Mouse (Mus musculus): ENCODE data around the gene Slc23a4. TPM values are rescaled to one million over a fixed set of nuclear protein-coding genes. Genes with fewer than 3 reads are reported as not detected.

Slc23a4 gene
- polyA plus RNA-seq, 1 experiment: not detected

- no peaks in the 10 kb centered on the region for H3K9me3 ChIP-seq (ENCODE audit: control insufficient read depth, low read length)
- no peaks in the 10 kb centered on the region for H3K27me3 ChIP-seq (ENCODE audit: control insufficient read depth)
- no peaks in the 10 kb centered on the region for H3K36me3 ChIP-seq (ENCODE audit: control insufficient read depth)
- H3K4me1 ChIP-seq (ENCODE audit: control insufficient read depth): no peaks in the 10 kb centered on the region
- no peak overlapping the region for H3K4me3 ChIP-seq (replicated peaks)
- TF ChIP-seq TAL1 (IDR thresholded peaks at IDR 0.05; ENCODE audit: low read length) (no peak), GATA1 (IDR thresholded peaks at IDR 0.05; ENCODE audit: low read length) (no peak)
These were observed 22.2 kb downstream of the Slc23a4 start for GRCm38 (mm10) chr6:34965819-34966539.

GRCm38 (mm10) chr6:34964550-34964949, 23.7 kb downstream of the Slc23a4 start:
- TF ChIP-seq TAL1 (IDR thresholded peaks at IDR 0.05; ENCODE audit: low read length) (no peak), GATA1 (IDR thresholded peaks at IDR 0.05; ENCODE audit: low read length) (no peak)
- Histone ChIP-seq H3K4me3 (replicated peaks) (no peak overlapping the region), H3K36me3 (ENCODE audit: control insufficient read depth) (no peaks in the 10 kb centered on the region), H3K4me1 (ENCODE audit: control insufficient read depth) (no peaks in the 10 kb centered on the region), H3K9me3 (ENCODE audit: control insufficient read depth, low read length) (no peaks in the 10 kb centered on the region), H3K27me3 (ENCODE audit: control insufficient read depth) (no peaks in the 10 kb centered on the region)

- Histone ChIP-seq H3K4me3 (replicated peaks) (no peak overlapping the region), H3K4me1 (ENCODE audit: control insufficient read depth) (peaks cover 3% of the 10 kb centered on the region; the same call in 1 of the 2 replicates), H3K9me3 (ENCODE audit: control insufficient read depth, low read length) (no peaks in the 10 kb centered on the region), H3K36me3 (ENCODE audit: control insufficient read depth) (no peaks in the 10 kb centered on the region), H3K27me3 (ENCODE audit: control insufficient read depth) (no peaks in the 10 kb centered on the region)
- TF ChIP-seq GATA1 (IDR thresholded peaks at IDR 0.05; ENCODE audit: low read length): no peak
- TF ChIP-seq TAL1 (IDR thresholded peaks at IDR 0.05; ENCODE audit: low read length): no peak
These were observed 29.1 kb downstream of the Slc23a4 start for GRCm38 (mm10) chr6:34959131-34959530.

- no peaks in the 10 kb centered on the region for H3K9me3 ChIP-seq (ENCODE audit: control insufficient read depth, low read length)
- H3K27me3 ChIP-seq (ENCODE audit: control insufficient read depth): no peaks in the 10 kb centered on the region
- no peaks in the 10 kb centered on the region for H3K36me3 ChIP-seq (ENCODE audit: control insufficient read depth)
- peaks cover 3% of the 10 kb centered on the region; the same call in 1 of the 2 replicates for H3K4me1 ChIP-seq (ENCODE audit: control insufficient read depth)
- no peak overlapping the region for H3K4me3 ChIP-seq (replicated peaks)
- TF ChIP-seq GATA1 (IDR thresholded peaks at IDR 0.05; ENCODE audit: low read length): no peak
- no peak for TF ChIP-seq TAL1 (IDR thresholded peaks at IDR 0.05; ENCODE audit: low read length)
These were observed 32.4 kb downstream of the Slc23a4 start for GRCm38 (mm10) chr6:34955862-34956241.

- no peaks in the 10 kb centered on the region for H3K9me3 ChIP-seq (ENCODE audit: control insufficient read depth, low read length)
- peaks cover 3% of the 10 kb centered on the region; the same call in 1 of the 2 replicates for H3K4me1 ChIP-seq (ENCODE audit: control insufficient read depth)
- TF ChIP-seq GATA1 (IDR thresholded peaks at IDR 0.05; ENCODE audit: low read length): no peak
- no peak for TF ChIP-seq TAL1 (IDR thresholded peaks at IDR 0.05; ENCODE audit: low read length)
- no peak overlapping the region for H3K4me3 ChIP-seq (replicated peaks)
- H3K36me3 ChIP-seq (ENCODE audit: control insufficient read depth): no peaks in the 10 kb centered on the region
- H3K27me3 ChIP-seq (ENCODE audit: control insufficient read depth): no peaks in the 10 kb centered on the region
These were observed 33.0 kb downstream of the Slc23a4 start for GRCm38 (mm10) chr6:34954926-34955861.

GRCm38 (mm10) chr6:34951956-34952667, 36.1 kb downstream of the Slc23a4 start:
- Histone ChIP-seq H3K36me3 (ENCODE audit: control insufficient read depth) (no peaks in the 10 kb centered on the region), H3K4me1 (ENCODE audit: control insufficient read depth) (peaks cover 6% of the 10 kb centered on the region), H3K27me3 (ENCODE audit: control insufficient read depth) (peaks cover 6% of the 10 kb centered on the region; the same call in 1 of the 2 replicates), H3K9me3 (ENCODE audit: control insufficient read depth, low read length) (no peaks in the 10 kb centered on the region), H3K4me3 (replicated peaks) (no peak overlapping the region)
- TF ChIP-seq GATA1 (IDR thresholded peaks at IDR 0.05; ENCODE audit: low read length): no peak
- TF ChIP-seq TAL1 (IDR thresholded peaks at IDR 0.05; ENCODE audit: low read length): no peak

GRCm38 (mm10) chr6:34951518-34951917, 36.7 kb downstream of the Slc23a4 start:
- peaks cover 6% of the 10 kb centered on the region; the same call in 1 of the 2 replicates for H3K27me3 ChIP-seq (ENCODE audit: control insufficient read depth)
- H3K4me1 ChIP-seq (ENCODE audit: control insufficient read depth): peaks cover 6% of the 10 kb centered on the region
- TF ChIP-seq GATA1 (IDR thresholded peaks at IDR 0.05; ENCODE audit: low read length) (no peak), TAL1 (IDR thresholded peaks at IDR 0.05; ENCODE audit: low read length) (no peak)
- no peaks in the 10 kb centered on the region for H3K9me3 ChIP-seq (ENCODE audit: control insufficient read depth, low read length)
- H3K36me3 ChIP-seq (ENCODE audit: control insufficient read depth): no peaks in the 10 kb centered on the region
- no peak overlapping the region for H3K4me3 ChIP-seq (replicated peaks)

GRCm38 (mm10) chr6:34948461-34948860, 39.7 kb downstream of the Slc23a4 start:
- Histone ChIP-seq H3K36me3 (ENCODE audit: control insufficient read depth) (no peaks in the 10 kb centered on the region), H3K9me3 (ENCODE audit: control insufficient read depth, low read length) (no peaks in the 10 kb centered on the region), H3K4me1 (ENCODE audit: control insufficient read depth) (peaks cover 2% of the 10 kb centered on the region), H3K4me3 (replicated peaks) (no peak overlapping the region), H3K27me3 (ENCODE audit: control insufficient read depth) (peaks cover 6% of the 10 kb centered on the region; the same call in 1 of the 2 replicates)
- no peak for TF ChIP-seq TAL1 (IDR thresholded peaks at IDR 0.05; ENCODE audit: low read length)
- no peak for TF ChIP-seq GATA1 (IDR thresholded peaks at IDR 0.05; ENCODE audit: low read length)
